Mouse (Mus musculus) stomach, postnatal 0 days (tissue): ENCODE data around the gene Zic2. TPM values are rescaled to one million over a fixed set of nuclear protein-coding genes. Genes with fewer than 3 reads are reported as not detected.

Experiments
- ATAC-seq: fragments of 200-750 bp; cut with Nextera tagmentation; 2 replicates; pipeline ENCODE4 v1.8.0; 2017; ENCODE audit not compliant: low FRiP score, low TSS enrichment
- DNase-seq: peaks from one replicate; pipeline ENCODE4 v3.0.0-alpha.2; 2016; ENCODE audit warnings: low spot score
- H3K27ac ChIP-seq: fragments of 300-500 bp; sonication (generic); replicated peaks from 2 replicates; pipeline ENCODE4 v1.5.1; 2014; ENCODE audit warnings: mild to moderate bottlenecking, control low read depth
- H3K27me3 ChIP-seq: fragments of 300-500 bp; sonication (generic); 2 replicates; pipeline ENCODE4 v1.6.1; 2014; ENCODE audit warnings: low read length; ENCODE audit not compliant: control insufficient read depth, insufficient read depth
- H3K36me3 ChIP-seq: fragments of 300-500 bp; sonication (generic); 2 replicates; pipeline ENCODE4 v1.6.1; 2014; ENCODE audit warnings: low read length, mixed read lengths; ENCODE audit not compliant: control insufficient read depth, insufficient read depth
- H3K4me1 ChIP-seq: fragments of 300-500 bp; sonication (generic); replicated peaks from 2 replicates; pipeline ENCODE4 v1.6.1; 2014; ENCODE audit warnings: antibody characterized with exemption; ENCODE audit not compliant: control insufficient read depth, insufficient read depth
- H3K4me2 ChIP-seq: fragments of 300-500 bp; sonication (generic); replicated peaks from 2 replicates; pipeline ENCODE4 v1.6.1; 2014; ENCODE audit warnings: low read depth, mild to moderate bottlenecking, control low read depth, moderate library complexity
- H3K4me3 ChIP-seq: fragments of 300-500 bp; sonication (generic); 2 replicates; pipeline ENCODE4 v1.5.1; 2014; ENCODE audit warnings: low read depth, low read length, control low read depth
- H3K9ac ChIP-seq: fragments of 300-500 bp; sonication (generic); 2 replicates; pipeline ENCODE4 v1.6.1; 2014; ENCODE audit warnings: mild to moderate bottlenecking, low read length, control low read depth, mixed read lengths
- H3K9me3 ChIP-seq: fragments of 300-500 bp; sonication (generic); 2 replicates; pipeline ENCODE4 v1.6.1; 2016; ENCODE audit warnings: low read length; ENCODE audit not compliant: control insufficient read depth
- CTCF ChIP-seq: IDR thresholded peaks from 2 replicates; pipeline ENCODE4 v1.5.1; 2016; ENCODE audit warnings: antibody characterized with exemption, low read depth, mild to moderate bottlenecking, moderate library complexity
- EP300 ChIP-seq: optimal IDR thresholded peaks from 2 replicates; pipeline ENCODE3; 2016; ENCODE audit warnings: antibody characterized with exemption
- WGBS: fragments of 180-500 bp; shearing (Covaris S2); extraction: QIAGEN DNeasy Blood & Tissue Kit; methylation state at CpG from one replicate; pipeline ENCODE4 v1.1.7; 2014; 5-methylcytosine and 5-hydroxymethylcytosine counted together
- polyA plus RNA-seq: library from polyadenylated mRNA; unstranded; fragments of >200 nt; fragmentation: Nextera tagmentation; extraction: Ambion mirVana; gene quantifications from 2 replicates; pipeline ENCODE4 v1.2.1, GENCODE M21; 2015

The Zic2 gene
- polyA plus RNA-seq, 1 experiment from 2014 or later: not detected

- Histone ChIP-seq H3K4me3 (no peak overlapping the region), H3K4me2 (no peak overlapping the region), H3K36me3 (no peaks in the 10 kb centered on the region), H3K4me1 (no peaks in the 10 kb centered on the region), H3K9ac (no peak overlapping the region), H3K27me3 (peaks cover 22% of the 10 kb centered on the region), H3K27ac (no peak overlapping the region), H3K9me3 (no peaks in the 10 kb centered on the region)
- DNase-seq (no peak), ATAC-seq (no peak)
- WGBS: 4% methylated on average over 12 of the region's 12 CpGs
- TF ChIP-seq CTCF: no peak
- TF ChIP-seq EP300: no peak
These were observed 10.5 kb downstream of the Zic2 start for GRCm38 (mm10) chr14:122485635-122486181.

- Histone ChIP-seq H3K36me3 (no peaks in the 10 kb centered on the region), H3K9me3 (no peaks in the 10 kb centered on the region), H3K9ac (no peak overlapping the region), H3K4me3 (no peak overlapping the region), H3K27me3 (peaks cover 18% of the 10 kb centered on the region), H3K4me1 (no peaks in the 10 kb centered on the region), H3K27ac (no peak overlapping the region), H3K4me2 (no peak overlapping the region)
- 3% methylated on average over 1 of the region's 1 CpGs for WGBS
- no peak for TF ChIP-seq EP300
- TF ChIP-seq CTCF: no peak
- DNase-seq (no peak), ATAC-seq (no peak)
These were observed 11.4 kb downstream of the Zic2 start for GRCm38 (mm10) chr14:122486611-122487010.

- no peak overlapping the region for H3K4me3 ChIP-seq
- H3K27me3 ChIP-seq: peaks cover 18% of the 10 kb centered on the region
- no peak overlapping the region for H3K4me2 ChIP-seq
- 11% methylated on average over 5 of the region's 5 CpGs for WGBS
- H3K9me3 ChIP-seq: no peaks in the 10 kb centered on the region
- H3K9ac ChIP-seq: no peak overlapping the region
- H3K36me3 ChIP-seq: no peaks in the 10 kb centered on the region
- ATAC-seq (no peak), DNase-seq (no peak)
- H3K4me1 ChIP-seq: no peaks in the 10 kb centered on the region
- TF ChIP-seq CTCF: no peak
- no peak for TF ChIP-seq EP300
- no peak overlapping the region for H3K27ac ChIP-seq
These were observed 12.1 kb downstream of the Zic2 start for GRCm38 (mm10) chr14:122487366-122487765.

GRCm38 (mm10) chr14:122489041-122489440 is 13.8 kb downstream of the Zic2 start:
- 2% methylated on average over 5 of the region's 5 CpGs for WGBS

GRCm38 (mm10) chr14:122489686-122490414 is 14.6 kb downstream of the Zic2 start:
- Histone ChIP-seq H3K4me3 (no peak overlapping the region), H3K27ac (no peak overlapping the region), H3K4me2 (no peak overlapping the region), H3K36me3 (no peaks in the 10 kb centered on the region), H3K9me3 (no peaks in the 10 kb centered on the region), H3K9ac (no peak overlapping the region), H3K27me3 (peaks cover 11% of the 10 kb centered on the region; the same call in 1 of the 2 replicates), H3K4me1 (no peaks in the 10 kb centered on the region)
- ATAC-seq: no peak
- WGBS: 9% methylated on average over 12 of the region's 12 CpGs
- TF ChIP-seq EP300 (no peak), CTCF (no peak)
- DNase-seq: no peak

More at GRCm38 (mm10) chr14:122489041-122489440, 13.8 kb downstream of the Zic2 start:
- Histone ChIP-seq H3K4me2 (no peak overlapping the region), H3K9ac (no peak overlapping the region), H3K4me3 (no peak overlapping the region), H3K27me3 (peaks cover 13% of the 10 kb centered on the region), H3K36me3 (no peaks in the 10 kb centered on the region), H3K9me3 (no peaks in the 10 kb centered on the region), H3K4me1 (no peaks in the 10 kb centered on the region), H3K27ac (no peak overlapping the region)
- TF ChIP-seq CTCF (no peak), EP300 (no peak)
- ATAC-seq (no peak), DNase-seq (no peak)
